Mouse (Mus musculus) stomach, postnatal 0 days (tissue): ENCODE measurements around the gene Rps6ka4. TPM values are rescaled to one million over a fixed set of nuclear protein-coding genes. Genes with fewer than 3 reads are reported as not detected.

ENCODE experiments used
- ATAC-seq: fragments of 200-750 bp; cut with Nextera tagmentation; 2 replicates; pipeline ENCODE4 v1.8.0; 2017; ENCODE audit not compliant: low FRiP score, low TSS enrichment
- DNase-seq: peaks from one replicate; pipeline ENCODE4 v3.0.0-alpha.2; 2016; ENCODE audit warnings: low spot score
- H3K27ac ChIP-seq: fragments of 300-500 bp; sonication (generic); replicated peaks from 2 replicates; pipeline ENCODE4 v1.5.1; 2014; ENCODE audit warnings: mild to moderate bottlenecking, control low read depth
- H3K27me3 ChIP-seq: fragments of 300-500 bp; sonication (generic); 2 replicates; pipeline ENCODE4 v1.6.1; 2014; ENCODE audit warnings: low read length; ENCODE audit not compliant: control insufficient read depth, insufficient read depth
- H3K36me3 ChIP-seq: fragments of 300-500 bp; sonication (generic); 2 replicates; pipeline ENCODE4 v1.6.1; 2014; ENCODE audit warnings: low read length, mixed read lengths; ENCODE audit not compliant: control insufficient read depth, insufficient read depth
- H3K4me1 ChIP-seq: fragments of 300-500 bp; sonication (generic); replicated peaks from 2 replicates; pipeline ENCODE4 v1.6.1; 2014; ENCODE audit warnings: antibody characterized with exemption; ENCODE audit not compliant: control insufficient read depth, insufficient read depth
- H3K4me2 ChIP-seq: fragments of 300-500 bp; sonication (generic); replicated peaks from 2 replicates; pipeline ENCODE4 v1.6.1; 2014; ENCODE audit warnings: low read depth, mild to moderate bottlenecking, control low read depth, moderate library complexity
- H3K4me3 ChIP-seq: fragments of 300-500 bp; sonication (generic); 2 replicates; pipeline ENCODE4 v1.5.1; 2014; ENCODE audit warnings: low read depth, low read length, control low read depth
- H3K9ac ChIP-seq: fragments of 300-500 bp; sonication (generic); 2 replicates; pipeline ENCODE4 v1.6.1; 2014; ENCODE audit warnings: mild to moderate bottlenecking, low read length, control low read depth, mixed read lengths
- H3K9me3 ChIP-seq: fragments of 300-500 bp; sonication (generic); 2 replicates; pipeline ENCODE4 v1.6.1; 2016; ENCODE audit warnings: low read length; ENCODE audit not compliant: control insufficient read depth
- CTCF ChIP-seq: IDR thresholded peaks from 2 replicates; pipeline ENCODE4 v1.5.1; 2016; ENCODE audit warnings: antibody characterized with exemption, low read depth, mild to moderate bottlenecking, moderate library complexity
- EP300 ChIP-seq: optimal IDR thresholded peaks from 2 replicates; pipeline ENCODE3; 2016; ENCODE audit warnings: antibody characterized with exemption
- WGBS: fragments of 180-500 bp; shearing (Covaris S2); extraction: QIAGEN DNeasy Blood & Tissue Kit; methylation state at CpG from one replicate; pipeline ENCODE4 v1.1.7; 2014; 5-methylcytosine and 5-hydroxymethylcytosine counted together
- polyA plus RNA-seq: library from polyadenylated mRNA; unstranded; fragments of >200 nt; fragmentation: Nextera tagmentation; extraction: Ambion mirVana; gene quantifications from 2 replicates; pipeline ENCODE4 v1.2.1, GENCODE M21; 2015

Rps6ka4 gene
- polyA plus RNA-seq, 1 experiment from 2014 or later, result 34.9 TPM

DNA sequence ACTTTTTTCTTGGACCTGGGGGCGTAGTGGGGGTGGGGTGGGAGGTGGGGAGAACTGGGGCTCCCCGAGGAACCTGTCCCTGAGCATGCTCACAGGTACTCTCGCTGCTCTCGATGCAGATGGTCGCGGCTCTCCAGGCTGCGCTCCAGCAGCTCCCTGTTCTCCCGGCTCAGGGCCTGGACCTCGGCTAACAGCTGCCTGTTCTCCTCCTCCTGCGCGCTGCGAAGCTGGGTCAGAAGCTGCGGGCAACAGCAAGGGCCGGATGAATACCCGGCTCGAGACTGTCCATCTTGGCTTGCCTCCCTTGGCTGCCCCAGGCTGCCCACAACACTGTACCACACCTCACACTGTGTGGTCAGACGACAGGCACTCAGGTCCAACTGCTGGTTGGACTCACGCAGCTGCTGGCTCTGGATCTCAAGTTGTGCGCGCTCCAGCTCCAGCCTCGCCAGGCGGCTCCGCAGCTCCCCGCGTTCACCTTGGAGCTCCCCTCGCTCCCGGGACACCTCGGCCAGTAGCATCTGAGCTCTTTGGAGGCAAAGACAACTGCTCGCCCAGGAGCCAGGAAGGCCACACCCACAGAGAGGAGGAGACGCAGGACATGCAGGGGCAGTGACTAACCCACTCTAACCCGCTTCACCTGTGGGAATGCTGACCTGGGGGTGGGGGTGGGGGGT, 7.5 kb upstream of the Rps6ka4 start:
- no peak overlapping the region for H3K9ac ChIP-seq
- peaks cover 2% of the 10 kb centered on the region; the same call in 1 of the 2 replicates for H3K27me3 ChIP-seq
- no peaks in the 10 kb centered on the region for H3K9me3 ChIP-seq

GRCm38 (mm10) chr19:6846050-6846449, 5.6 kb upstream of the Rps6ka4 start:
- Histone ChIP-seq H3K4me3 (no peak overlapping the region), H3K4me1 (no peaks in the 10 kb centered on the region; the same call in 1 of the 2 replicates), H3K9ac (no peak overlapping the region), H3K4me2 (no peak overlapping the region), H3K27ac (no peak overlapping the region), H3K27me3 (peaks cover 2% of the 10 kb centered on the region; the same call in 1 of the 2 replicates), H3K36me3 (no peaks in the 10 kb centered on the region), H3K9me3 (no peaks in the 10 kb centered on the region)
- WGBS, result 81% methylated on average over 4 of the region's 4 CpGs
- DNase-seq (no peak), ATAC-seq (no peak)
- TF ChIP-seq EP300 (no peak), CTCF (no peak)

More for the DNA sequence above, 7.5 kb upstream of the Rps6ka4 start:
- DNase-seq (no peak), ATAC-seq (no peak)
- 4% methylated on average over 31 of the region's 31 CpGs for WGBS
- Histone ChIP-seq H3K4me3 (peak overlapping the region; percentile 6; the same call in 1 of the 2 replicates), H3K27ac (no peak overlapping the region), H3K4me1 (no peaks in the 10 kb centered on the region; the same call in 1 of the 2 replicates), H3K4me2 (peak overlapping the region; percentile 29; the same call in 1 of the 2 replicates), H3K36me3 (no peaks in the 10 kb centered on the region)
- no peak for TF ChIP-seq EP300
- no peak for TF ChIP-seq CTCF

GRCm38 (mm10) chr19:6842353-6842752, 1.9 kb upstream of the Rps6ka4 start:
- Histone ChIP-seq H3K9me3 (no peaks in the 10 kb centered on the region), H3K27ac (no peak overlapping the region), H3K4me3 (no peak overlapping the region), H3K4me1 (no peaks in the 10 kb centered on the region; the same call in 1 of the 2 replicates), H3K9ac (no peak overlapping the region), H3K36me3 (peaks cover 5% of the 10 kb centered on the region; the same call in 1 of the 2 replicates), H3K27me3 (0 out of 2 replicates have a peak, but pooled peaks cover under 1% of the 10 kb centered on the region), H3K4me2 (no peak overlapping the region)
- no peak for TF ChIP-seq CTCF
- TF ChIP-seq EP300, result no peak
- WGBS, result 88% methylated on average over 1 of the region's 1 CpGs
- DNase-seq (no peak), ATAC-seq (no peak)

GRCm38 (mm10) chr19:6841292-6841597, 809 bp upstream of the Rps6ka4 start:
- no peak overlapping the region for H3K4me3 ChIP-seq
- H3K27ac ChIP-seq, result no peak overlapping the region
- H3K36me3 ChIP-seq, result peaks cover 8% of the 10 kb centered on the region; the same call in 1 of the 2 replicates
- WGBS, result 15% methylated on average over 3 of the region's 3 CpGs
- H3K9me3 ChIP-seq, result no peaks in the 10 kb centered on the region
- no peaks in the 10 kb centered on the region; the same call in 1 of the 2 replicates for H3K4me1 ChIP-seq
- no peak overlapping the region for H3K9ac ChIP-seq
- DNase-seq (no peak), ATAC-seq (no peak)
- H3K27me3 ChIP-seq, result no peaks in the 10 kb centered on the region
- TF ChIP-seq EP300, result no peak
- H3K4me2 ChIP-seq, result no peak overlapping the region

- 5% methylated on average over 38 of the region's 46 CpGs for WGBS
- no peak for TF ChIP-seq CTCF
- no peak for TF ChIP-seq EP300
- no peaks in the 10 kb centered on the region for H3K27me3 ChIP-seq
Measured at GRCm38 (mm10) chr19:6839615-6840474, 591 bp downstream of the Rps6ka4 start.

More at GRCm38 (mm10) chr19:6839615-6840474, 591 bp downstream of the Rps6ka4 start:
- peak overlapping the region; percentile 81 for H3K4me3 ChIP-seq
- H3K9me3 ChIP-seq, result no peaks in the 10 kb centered on the region
- ATAC-seq (peak; percentile 16; the same call in 1 of the 2 replicates), DNase-seq (peak; percentile 68)
- H3K27ac ChIP-seq, result peak overlapping the region; percentile 30
- H3K4me2 ChIP-seq, result peak overlapping the region; percentile 97
- no peaks in the 10 kb centered on the region; the same call in 1 of the 2 replicates for H3K4me1 ChIP-seq
- peaks cover 8% of the 10 kb centered on the region; the same call in 1 of the 2 replicates for H3K36me3 ChIP-seq
- H3K9ac ChIP-seq, result peak overlapping the region; percentile 80
